Mouse (Mus musculus) heart, postnatal 4 days (tissue): ENCODE data around the gene Olfr1100. TPM values are rescaled to one million over a fixed set of nuclear protein-coding genes. Genes with fewer than 3 reads are reported as not detected.

ENCODE experiments used
- DNase-seq: peaks from one replicate; pipeline ENCODE4 v3.0.0; 2021
- total RNA-seq, 2 experiments: library from RNA; stranded (reverse); gene quantifications; 2 replicates each; pipeline ENCODE4 v1.2.3; 2021

Gene Olfr1100
- total RNA-seq = not detected

- no peak for DNase-seq
Measured at GRCm38 (mm10) chr2:86979854-86980253, at the start of gene Olfr1100. Olfr1100 (minus strand) TSS chr2:86979954.

GRCm38 (mm10) chr2:87026980-87027379, 47.2 kb upstream of the Olfr1100 start, which contains the start of gene Olfr1104:
Olfr1104 (minus strand) TSS chr2:87027080.
- DNase-seq = no peak

- DNase-seq = no peak
Measured at GRCm38 (mm10) chr2:86998098-86998497, 18.3 kb upstream of the Olfr1100 start, which contains the start of gene Olfr1102. Olfr1102 (plus strand) TSS chr2:86998398.

GRCm38 (mm10) chr2:86991121-86991520, 11.4 kb upstream of the Olfr1100 start, which contains the start of gene Olfr1101:
Olfr1101 (minus strand) TSS chr2:86991221.
- no peak for DNase-seq

GRCm38 (mm10) chr2:86960593-86960992, 19.2 kb downstream of the Olfr1100 start, which contains the start of gene Olfr1099:
Olfr1099 (minus strand) TSS chr2:86960693.
- no peak for DNase-seq

GRCm38 (mm10) chr2:86926557-86926956, 53.2 kb downstream of the Olfr1100 start:
- DNase-seq = no peak

Other genes with a start within 250 kb of the Olfr1100 start
- not detected for gene Olfr1089, start 246.3 kb downstream of the Olfr1100 start, total RNA-seq
- gene Olfr1090, start 221.0 kb downstream of the Olfr1100 start, total RNA-seq = not detected
- gene Olfr1093, start 197.5 kb downstream of the Olfr1100 start, total RNA-seq = not detected
- not detected for gene Olfr141, start 169.9 kb downstream of the Olfr1100 start, total RNA-seq
- gene Olfr1094, start 155.3 kb downstream of the Olfr1100 start, total RNA-seq = not detected
- not detected for gene Olfr1095, start 128.3 kb downstream of the Olfr1100 start, total RNA-seq
- gene Gm13723, start 105.2 kb downstream of the Olfr1100 start, total RNA-seq = not detected
- gene Olfr1097, start 87.7 kb downstream of the Olfr1100 start, total RNA-seq = not detected
- gene Olfr1098, start 55.4 kb downstream of the Olfr1100 start, total RNA-seq = not detected
- gene Olfr1099, start 19.3 kb downstream of the Olfr1100 start, total RNA-seq = not detected
- gene Olfr1101, start 11.3 kb upstream of the Olfr1100 start, total RNA-seq = not detected
- not detected for gene Olfr1102, start 18.4 kb upstream of the Olfr1100 start, total RNA-seq
- not detected for gene Olfr1104, start 47.1 kb upstream of the Olfr1100 start, total RNA-seq
- gene Olfr1105, start 56.6 kb upstream of the Olfr1100 start, total RNA-seq = not detected
- gene Olfr1106, start 72.3 kb upstream of the Olfr1100 start, total RNA-seq = not detected
- not detected for gene Olfr1107, start 95.9 kb upstream of the Olfr1100 start, total RNA-seq
- gene Olfr1109, start 116.1 kb upstream of the Olfr1100 start, total RNA-seq = not detected
- not detected for gene Olfr259, start 134.6 kb upstream of the Olfr1100 start, total RNA-seq
- gene Olfr1110, start 160.3 kb upstream of the Olfr1100 start, total RNA-seq = not detected
- gene Olfr1111, start 172.7 kb upstream of the Olfr1100 start, total RNA-seq = not detected
- not detected for gene Olfr1112, start 207.8 kb upstream of the Olfr1100 start, total RNA-seq
- gene Olfr1113, start 229.0 kb upstream of the Olfr1100 start, total RNA-seq = not detected